Mouse (Mus musculus) mature B cell (primary cell): ENCODE results near the gene Lgalsl.

Experiments used
- in situ Hi-C: fragments of 300-500 bp; cut with MboI; formaldehyde crosslinking; loops from 2 replicates; pipeline ENCODE4 v1.14.3; 2019

Gene Lgalsl

DNA sequence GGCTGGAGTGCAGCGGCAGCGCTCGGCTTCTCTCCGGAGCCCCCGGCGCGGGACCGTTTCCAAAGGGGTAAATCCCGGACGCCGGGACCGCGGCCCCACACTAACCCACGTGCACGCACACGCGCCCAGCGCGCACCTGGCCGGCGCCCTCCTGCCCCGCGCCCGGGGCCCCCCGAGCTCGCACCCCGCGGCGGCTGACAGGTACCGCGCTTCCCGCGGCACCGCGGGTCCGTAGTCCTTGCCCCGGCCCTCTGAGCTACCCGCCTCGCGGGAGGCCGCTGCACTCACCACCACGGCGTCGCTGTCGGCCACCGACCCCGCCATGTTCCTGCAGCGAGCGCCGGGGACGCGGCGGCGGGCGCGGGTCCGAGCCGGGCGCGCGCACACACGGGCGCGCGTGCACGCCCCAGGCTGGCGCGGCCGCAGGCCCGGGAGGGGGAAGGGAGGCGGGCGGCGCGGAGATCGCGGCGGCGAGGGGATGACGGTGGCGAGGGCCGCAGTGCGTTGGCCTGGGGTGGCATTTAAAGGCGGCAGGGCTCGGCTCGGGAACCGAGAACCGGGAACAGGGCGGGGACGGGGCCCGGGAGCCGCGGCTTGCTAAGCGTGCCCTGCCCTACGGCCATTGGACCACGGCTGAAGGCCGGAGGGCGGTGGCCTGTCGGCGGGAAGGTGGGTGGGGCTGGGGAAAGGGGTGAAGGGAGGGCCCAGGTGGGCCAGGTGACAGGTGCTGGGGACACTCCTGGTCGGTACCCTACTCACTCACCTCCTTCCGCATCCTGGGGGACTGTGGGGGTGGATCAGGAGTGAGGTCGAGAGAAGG, at the start of gene Lgalsl:
TSS of gene Lgalsl (minus strand) at position 371 of the 820 bp plus-strand sequence.
- in situ Hi-C loops = no loop called here

DNA sequence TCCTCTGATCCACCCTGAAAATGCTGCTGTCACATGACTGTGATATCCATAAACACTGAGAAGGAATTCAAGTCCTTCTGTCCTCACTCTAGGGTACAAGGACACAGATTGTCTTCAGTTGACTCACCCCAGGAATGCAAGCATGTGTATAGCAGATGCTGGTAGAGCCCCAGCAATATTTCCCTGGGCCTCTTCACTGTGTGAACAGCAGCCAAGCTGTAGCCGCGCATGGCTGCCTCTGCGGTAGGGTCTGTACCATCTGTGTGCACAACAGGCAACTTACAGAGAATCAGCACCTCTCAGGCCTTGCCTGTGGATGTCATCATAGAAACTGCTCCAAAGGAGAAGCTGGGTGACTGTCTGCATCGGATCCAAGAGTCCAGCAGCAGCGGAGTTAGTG, 47.8 kb upstream of the Lgalsl start:
- in situ Hi-C loops = no loop called here

DNA sequence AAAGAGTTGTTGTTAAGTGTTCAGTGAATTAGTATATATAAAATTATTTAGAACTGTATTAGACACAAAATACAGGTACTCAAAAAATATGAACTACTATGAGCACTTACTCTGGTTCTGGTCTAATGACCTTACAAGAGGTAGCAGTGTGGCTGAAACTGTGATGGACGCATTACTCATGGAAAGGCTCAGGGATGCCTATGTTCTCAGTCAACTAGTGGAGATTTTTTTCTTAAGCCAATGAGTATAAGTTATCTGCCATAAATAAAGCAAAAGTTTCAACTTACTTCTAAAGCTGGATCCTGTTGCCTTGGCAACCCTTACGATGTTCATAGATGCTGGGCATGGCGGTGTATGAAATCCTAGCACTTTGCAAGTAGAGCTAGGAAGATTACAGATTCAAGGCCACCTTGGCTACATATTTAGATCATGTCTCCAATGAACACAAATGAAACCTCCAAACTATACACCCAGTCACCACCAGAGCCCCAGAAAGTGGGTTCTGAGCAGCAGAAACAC, 46.8 kb upstream of the Lgalsl start:
- in situ Hi-C loops = no loop called here

DNA sequence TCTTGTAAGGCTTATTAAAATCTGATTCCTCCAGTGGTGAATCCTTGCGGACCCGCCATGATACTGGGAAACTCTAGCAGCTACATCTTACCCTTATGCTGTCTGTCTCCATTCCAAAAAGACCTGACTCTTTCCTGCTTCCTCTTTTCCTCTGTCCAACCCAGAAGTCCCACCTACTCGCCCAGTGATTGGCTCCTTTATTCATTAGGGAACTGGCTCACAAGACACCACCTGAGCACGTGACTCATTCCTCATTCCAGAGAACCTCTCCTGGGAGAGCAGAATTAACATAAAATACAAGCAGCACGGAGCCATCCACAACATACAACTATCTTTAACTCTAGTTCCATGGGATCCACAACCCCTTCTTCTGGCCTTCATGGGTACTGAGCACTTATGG, 42.5 kb upstream of the Lgalsl start:
- in situ Hi-C loops = no loop called here

DNA sequence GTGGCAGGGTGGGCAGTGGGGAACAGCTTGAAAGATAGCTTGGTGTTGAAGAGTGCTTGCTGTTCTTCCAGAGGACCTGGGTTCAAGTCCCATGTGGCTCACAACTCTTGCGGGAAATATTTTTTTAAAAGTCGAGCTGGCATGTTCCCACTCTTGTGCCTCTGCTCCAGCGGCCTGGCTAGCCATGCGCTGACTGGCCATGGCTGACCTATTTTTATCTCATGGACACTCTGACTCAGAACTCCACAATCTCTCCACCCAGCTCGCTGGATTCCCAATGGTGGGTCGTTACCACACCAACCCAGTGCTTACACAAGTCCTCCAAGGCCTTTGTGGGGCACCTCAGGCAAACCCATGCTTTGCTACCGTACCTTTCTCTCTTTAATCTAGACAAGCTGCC, 42.1 kb upstream of the Lgalsl start:
- in situ Hi-C loops = no loop called here

DNA sequence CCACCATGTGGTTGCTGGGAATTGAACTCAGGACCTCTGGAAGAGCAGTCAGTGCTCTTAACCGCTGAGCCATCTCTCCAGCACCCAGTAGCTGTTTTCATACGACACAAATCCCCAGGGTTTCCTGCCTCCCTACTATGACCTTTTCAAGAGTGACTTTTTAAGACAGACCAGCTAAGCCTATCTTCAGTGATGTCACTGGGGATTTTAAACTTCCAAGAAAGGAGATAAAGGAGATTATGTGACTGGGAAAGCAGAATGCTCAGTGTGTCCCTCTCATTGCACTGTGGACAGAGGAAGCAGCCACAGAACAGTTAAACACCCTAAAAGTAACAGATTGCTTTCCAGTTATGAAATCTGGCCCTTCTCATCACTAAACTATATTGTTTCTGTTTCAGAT, 41.6 kb upstream of the Lgalsl start:
- in situ Hi-C loops = no loop called here

DNA sequence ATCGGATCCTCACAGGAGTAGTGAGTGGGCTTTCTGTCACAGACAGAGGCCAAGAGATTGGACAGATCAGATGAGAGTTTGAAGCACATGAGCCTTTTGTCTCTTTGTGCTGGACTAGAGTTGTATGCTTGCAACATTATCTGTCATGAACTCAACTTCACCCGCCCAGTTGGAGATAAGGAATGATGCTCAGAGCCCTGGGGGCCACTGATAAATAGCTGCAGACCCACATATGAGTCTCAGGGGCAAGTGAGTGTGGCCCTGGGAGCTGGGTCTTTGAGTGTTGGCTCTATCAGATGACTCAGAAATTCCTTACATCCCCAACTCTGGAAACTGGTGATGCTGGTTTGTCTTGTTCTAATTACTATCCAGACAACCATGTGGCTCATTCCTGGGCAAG, 39.1 kb upstream of the Lgalsl start:
- in situ Hi-C loops = no loop called here

DNA sequence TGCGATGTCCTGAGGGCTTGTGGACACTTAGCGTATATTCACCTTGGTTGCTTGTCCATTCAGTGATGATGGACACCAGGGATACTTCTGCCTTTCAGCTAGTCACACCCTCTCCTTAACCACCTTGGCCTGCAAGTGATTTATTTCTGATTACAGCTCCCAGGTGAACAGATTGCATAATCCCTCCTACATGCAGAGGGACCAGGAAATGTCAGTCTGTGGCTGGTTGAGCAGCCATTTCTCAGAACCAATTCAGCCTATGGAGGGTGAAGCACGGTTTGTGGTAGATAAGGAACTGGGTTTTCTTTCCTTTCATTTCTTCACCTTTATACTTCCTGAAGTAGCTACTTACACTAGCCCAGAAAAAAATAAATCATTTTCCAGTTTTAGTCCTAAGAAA, 34.6 kb upstream of the Lgalsl start:
- in situ Hi-C loops = no loop called here

DNA sequence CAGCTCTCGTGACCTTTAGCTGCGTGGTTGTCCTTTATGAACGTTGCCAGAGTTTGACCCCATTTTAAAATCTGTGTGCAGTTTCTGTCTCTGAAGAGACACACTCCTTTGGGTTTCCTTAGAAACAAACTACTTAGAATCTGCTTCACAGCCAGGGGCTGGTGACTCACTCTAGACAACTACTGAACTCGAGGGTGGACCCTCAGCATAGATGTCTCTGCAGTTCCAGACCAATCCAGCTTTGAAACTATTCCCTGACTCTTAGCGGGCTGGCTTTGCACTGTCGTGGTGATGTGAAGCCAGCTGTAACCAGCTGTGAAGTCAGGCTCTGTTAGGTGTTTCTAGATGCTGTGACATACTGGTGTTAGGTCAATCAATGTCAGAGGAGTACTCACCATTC, 33.8 kb upstream of the Lgalsl start:
- in situ Hi-C loops = no loop called here

DNA sequence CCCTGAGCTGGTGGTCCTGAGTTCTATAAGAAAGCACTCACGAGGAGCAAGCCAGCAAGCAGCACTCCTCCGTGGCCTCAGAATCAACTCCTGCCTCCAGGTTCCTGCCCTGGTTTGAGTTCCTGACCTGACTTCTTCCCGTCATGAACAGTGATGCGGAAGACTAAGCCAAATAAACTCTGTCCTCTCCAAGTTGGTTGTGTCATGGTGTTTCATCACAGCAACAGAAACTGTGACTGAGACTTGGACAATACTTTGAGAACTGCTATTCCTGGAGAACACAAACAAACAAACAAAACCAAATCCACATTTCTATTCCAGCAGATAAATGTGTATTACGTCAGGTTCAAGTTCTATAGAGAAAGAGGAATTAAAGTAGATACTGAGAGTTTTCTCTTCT, 31.2 kb upstream of the Lgalsl start:
- in situ Hi-C loops = no loop called here

DNA sequence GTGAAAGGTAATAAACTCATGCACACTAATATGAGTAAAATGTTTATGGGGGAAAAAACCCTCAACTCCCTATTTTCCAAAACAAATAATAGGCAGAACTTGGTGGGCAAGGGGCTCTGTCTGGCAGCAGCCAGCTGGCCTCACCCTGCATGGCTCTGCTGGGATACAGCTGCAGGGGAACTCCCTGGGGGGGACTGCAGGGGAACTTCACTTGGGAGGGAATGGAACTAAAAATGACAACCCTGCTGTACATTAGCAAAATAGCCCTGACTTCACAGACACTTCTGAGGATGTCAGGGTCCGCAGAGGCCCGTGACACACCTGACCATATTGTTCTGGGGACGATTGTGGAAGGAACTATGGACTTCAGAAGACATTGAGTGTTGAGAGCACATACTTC, 29.5 kb upstream of the Lgalsl start:
- in situ Hi-C loops = no loop called here

DNA sequence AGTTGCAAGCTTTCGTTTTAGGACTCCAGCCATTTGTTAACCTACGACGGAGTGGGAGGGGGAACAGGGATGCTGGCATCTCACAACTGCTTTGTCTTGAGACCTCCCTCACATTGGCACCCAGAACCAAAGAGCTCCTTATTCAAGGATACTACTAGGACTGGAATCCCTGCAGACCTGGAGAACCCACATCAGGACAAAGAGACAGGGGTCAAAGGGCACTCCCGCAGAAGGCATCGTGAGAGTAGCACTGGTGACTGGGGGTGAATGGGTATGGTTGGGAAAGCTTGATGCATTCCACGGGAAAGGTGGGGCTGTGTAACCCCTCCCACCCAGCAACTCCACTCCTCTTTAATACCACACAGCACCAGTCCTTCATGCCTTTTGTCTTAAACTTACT, 29.0 kb upstream of the Lgalsl start:
- in situ Hi-C loops = no loop called here

DNA sequence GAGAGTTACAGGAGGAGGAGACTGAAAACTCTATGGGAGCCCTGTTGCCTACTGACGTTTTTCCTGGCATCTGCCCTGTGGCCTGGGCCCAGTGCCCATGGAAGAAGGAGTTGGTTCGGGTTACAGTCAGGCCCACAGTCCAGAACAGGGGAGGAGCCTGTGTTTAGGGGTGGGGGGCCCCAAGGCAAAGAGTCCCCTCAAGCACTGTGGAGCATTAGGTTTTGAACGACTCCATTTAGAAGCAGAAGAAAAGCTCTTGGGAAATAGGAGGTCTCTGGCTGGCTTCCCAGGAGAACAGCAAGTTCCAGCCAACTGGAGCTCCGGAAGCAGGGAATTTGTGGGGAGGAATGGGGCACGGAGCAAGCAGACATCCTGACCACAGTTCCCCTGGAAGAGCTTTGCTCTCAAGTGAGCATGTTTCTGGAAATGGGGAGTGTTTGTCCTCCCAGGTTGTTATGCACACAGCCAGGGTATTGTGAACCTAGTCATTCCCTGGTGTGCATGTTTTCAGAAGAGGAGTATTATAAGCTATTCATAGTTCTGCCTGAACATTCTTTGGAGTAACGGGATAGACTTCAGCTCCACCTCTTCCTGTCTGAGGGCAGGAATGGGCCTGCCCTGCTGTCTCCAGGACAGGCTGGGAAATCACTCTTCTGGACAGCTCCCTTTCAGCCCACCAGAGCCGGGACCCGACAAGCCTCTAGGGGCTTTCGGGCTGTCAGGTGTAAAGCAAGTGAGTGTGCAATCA, 28.2 kb upstream of the Lgalsl start:
- in situ Hi-C loops = no loop called here

DNA sequence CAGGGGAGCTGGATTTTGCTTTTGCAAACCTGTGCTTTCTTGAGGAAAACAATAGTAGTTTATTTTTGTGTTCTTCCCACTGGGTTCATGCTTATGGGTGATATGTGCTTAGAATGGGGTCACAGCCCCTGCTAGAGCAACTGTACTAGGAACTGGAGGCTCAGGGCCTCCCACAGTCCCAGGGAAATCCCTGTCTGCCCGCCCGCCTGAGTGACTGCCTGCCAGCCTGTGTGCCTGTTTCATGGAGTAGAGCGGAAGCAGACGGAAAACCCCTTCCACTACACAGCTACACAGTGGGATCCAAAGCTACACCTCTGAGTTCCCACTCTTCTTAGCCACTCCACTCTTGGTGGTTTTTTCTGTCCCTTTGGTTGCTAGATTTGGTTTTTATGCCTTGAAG, 27.1 kb upstream of the Lgalsl start:
- in situ Hi-C loops = no loop called here

DNA sequence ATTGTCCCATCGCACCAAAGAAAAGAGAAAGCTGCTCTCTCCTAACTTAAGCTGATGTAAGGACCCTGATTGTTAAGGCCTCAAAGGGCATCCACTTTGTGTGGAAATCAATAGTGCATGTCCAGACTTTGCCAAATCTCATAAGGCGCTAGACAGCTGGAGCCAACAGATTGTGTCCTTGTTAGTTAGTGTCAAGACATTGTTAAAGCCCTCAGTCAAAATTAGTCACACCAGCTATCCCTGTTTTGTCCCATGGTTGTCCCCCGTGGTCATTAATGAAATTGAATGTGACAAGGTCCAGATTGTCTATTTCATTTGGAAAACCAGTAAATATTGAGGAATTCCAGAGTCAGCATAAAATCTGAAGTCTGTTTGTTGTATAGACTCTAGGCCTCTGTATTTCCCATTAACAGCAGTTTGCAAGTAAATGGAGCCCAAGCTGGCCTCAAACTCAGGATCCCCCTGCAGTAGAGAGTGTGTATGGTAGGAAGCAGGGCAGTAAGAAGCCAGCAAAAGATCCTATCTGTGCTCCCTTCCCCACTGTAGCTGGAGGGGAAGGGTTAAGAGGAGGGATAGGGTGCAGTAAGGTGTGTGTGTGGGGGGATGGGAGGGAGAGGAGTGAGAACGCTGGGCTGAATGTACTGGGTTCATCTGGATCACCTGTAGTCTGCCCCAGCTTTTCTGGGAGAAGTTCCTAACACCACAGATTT, 23.3 kb upstream of the Lgalsl start:
- in situ Hi-C loops = no loop called here

DNA sequence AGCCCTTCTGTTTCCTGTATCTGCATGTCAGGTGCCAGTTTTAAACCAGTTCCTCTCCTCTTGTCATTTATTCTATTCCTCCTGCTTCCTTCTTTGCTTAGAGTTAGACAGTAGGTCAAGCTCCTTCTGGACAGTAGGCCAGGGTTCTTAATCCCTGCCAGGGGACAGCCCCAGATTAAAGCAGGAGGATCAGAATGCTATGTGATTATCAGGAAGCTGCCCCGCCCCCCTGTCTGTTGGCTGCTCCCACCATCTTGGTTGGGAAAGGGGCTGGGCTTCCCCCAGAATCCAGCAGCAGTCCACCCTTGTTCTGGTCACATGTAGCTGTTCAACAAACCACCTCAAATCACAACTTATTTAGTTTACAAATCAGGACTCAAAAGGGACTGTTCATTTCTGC, 19.3 kb upstream of the Lgalsl start:
- in situ Hi-C loops = no loop called here

DNA sequence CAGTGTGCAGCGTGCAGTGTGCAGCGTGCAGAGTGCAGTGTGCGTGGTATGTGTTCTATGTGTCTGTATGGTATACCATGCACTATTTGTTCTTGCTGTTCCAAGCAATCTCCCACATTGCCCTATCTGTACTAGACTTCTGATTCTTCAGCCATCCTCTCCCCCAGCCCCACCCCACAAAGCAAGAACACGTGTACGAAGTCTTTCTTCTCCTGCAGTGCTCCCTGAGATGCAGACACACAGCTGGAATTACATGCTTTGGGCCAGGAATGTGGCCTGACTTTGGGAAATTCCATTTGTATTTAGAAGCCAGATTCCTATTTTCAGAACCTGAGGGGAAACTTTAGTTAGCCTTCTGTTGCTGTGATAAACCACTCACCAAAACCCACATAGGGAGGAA, 18.5 kb upstream of the Lgalsl start:
- in situ Hi-C loops = no loop called here

DNA sequence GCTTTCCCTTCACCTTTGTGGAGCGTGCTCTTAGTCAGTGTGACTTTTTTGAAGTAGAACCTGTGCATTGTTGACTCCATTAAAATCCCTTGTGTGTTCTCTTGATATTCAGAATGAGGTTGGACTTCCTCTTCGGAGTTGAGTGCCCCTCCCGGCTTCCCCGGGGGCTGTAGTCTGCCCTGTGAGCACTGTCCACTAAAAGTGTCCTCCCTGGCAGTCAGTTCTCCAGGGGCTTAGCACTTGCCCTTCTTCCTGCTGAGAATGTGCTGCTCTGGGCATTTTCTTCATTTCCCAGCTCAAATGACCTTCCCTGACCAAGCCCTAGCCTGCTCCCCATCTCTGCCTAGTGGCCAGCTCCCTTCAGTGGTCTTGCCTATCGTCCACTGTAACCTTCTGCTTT, 6.5 kb upstream of the Lgalsl start:
- in situ Hi-C loops = no loop called here

DNA sequence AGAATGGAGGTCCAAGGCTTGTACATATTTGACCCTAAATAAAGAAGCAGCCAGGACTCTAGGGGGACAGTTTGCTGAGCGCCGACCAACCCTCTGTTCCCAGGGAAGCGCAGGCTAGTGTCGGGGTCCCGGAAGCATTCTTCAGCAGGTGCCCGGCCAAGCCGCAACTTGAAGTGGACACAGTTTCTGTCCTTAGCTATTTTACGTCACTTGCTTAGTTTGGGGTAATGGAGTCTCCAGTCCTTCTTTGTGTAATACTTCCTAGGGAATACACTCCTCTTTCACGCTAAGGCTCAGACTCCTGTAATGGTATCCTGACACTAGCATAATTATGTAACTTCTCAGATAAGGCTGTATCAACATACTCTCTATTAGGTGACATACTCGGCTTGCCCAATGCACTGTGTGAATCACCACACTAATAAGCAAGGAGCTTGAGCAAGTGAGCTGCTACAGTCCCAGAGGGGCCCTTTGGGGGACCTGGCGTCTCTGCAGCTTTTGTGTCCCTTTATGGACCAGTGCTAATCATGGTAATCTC, 813 bp upstream of the Lgalsl start:
- in situ Hi-C loops = no loop called here

DNA sequence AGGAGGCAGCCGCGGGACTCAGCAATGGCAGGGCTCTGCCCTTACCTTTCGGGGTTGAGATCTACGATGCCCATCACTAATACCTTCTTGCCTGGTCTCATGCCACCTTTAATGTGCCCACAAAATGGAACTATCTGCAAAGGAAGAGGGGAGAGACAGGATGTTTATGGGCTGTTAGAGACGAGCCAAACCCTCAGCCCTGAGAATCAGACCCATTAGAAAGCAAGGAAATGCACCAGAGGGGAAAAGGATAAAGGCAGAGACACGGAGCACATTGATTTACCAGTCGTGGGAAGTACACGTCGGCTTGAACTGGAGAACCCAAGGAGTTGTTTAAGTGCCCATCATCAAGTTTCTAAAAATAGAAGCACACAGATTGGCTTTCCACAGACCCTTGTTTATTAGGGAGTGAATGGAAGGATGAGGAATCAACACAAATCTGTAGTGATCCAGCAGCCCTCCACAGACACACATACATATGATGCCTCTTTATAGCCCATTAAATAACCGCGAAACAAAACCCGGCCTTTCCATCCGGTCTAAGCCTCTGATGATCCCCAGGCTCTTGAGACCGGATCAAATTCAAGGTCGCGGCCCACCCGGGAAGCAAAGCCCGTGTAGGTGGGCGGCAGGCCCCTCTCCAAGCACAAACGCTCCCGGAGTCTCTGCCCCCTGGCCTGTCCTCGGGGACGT, 717 bp downstream of the Lgalsl start:
- in situ Hi-C loops = no loop called here

DNA sequence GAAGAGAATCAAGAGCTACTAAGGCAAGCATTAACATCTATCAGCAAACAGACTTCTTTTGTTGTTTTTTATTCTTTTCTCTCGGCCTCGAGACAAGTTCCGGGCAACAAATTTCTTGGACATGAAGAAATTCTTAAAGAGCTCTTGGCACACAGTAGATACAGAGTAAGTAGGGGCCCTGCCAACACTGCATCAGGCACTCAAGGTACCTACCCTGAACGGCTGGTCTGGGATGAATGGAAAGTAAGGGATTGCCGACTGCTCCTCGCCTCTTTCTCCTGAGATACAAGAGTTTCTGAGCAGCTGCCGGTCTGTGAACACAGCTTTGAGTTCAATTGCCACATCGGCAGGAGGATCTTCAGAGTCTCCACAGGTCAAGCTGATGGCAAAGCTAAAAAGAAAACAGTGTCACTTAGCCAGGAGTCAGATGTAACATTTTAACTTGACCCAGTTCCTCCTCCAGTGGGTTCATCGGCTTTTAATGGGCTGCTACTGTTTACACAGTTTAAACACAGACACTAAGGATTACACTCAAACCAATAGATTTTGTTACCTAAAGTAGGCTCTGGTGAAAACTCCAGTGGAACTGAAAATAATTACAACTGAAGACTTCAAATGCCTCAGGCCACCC, 1.7 kb downstream of the Lgalsl start:
- in situ Hi-C loops = no loop called here
